ENCODE assay signal across 8 mouse cellular contexts in the genomic region with DNA sequence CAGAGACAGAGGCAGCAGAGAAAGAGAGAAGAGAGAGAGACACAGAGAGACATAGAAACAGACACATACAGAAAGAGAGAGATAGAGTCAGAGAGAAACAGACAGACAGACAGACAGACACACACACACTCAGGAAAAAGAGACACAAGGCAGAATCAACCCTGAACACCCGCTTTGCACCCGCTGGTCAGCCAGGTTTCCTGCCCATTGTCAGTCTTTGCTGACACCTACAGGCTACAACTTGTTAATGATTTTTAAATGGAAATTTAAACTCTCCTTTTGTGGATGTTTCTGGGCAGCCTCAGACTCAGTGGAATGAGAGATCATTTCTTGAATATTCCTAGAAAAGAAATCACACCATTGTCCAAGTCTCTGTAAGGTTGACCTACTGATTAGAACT. TPM values are rescaled to one million over a fixed set of nuclear protein-coding genes. Genes with fewer than 3 reads are reported as not detected.
DNase-seq lines count a peak whose midpoint lies in the region; ATAC-seq and TF ChIP-seq lines count a peak whose summit lies in the region.

No protein-coding gene starts in this region.

- H3K27ac ChIP-seq in forebrain, embryonic 10.5 days, result no peak overlapping the region
- H3K27ac ChIP-seq in forebrain, embryonic 13.5 days, result no peak overlapping the region
- no peak overlapping the region for H3K27ac ChIP-seq in midbrain, embryonic 14.5 days (replicated peaks; ENCODE audit: low read depth, low read length)
- no peak overlapping the region for H3K27ac ChIP-seq in midbrain, embryonic 16.5 days (ENCODE audit: low read length)
- H3K27ac ChIP-seq in bone marrow, adult 2 months (ENCODE audit: control insufficient read depth, insufficient read depth, low read depth, low read length, poor library complexity), result no peak overlapping the region

- H3K36me3 ChIP-seq in forebrain, embryonic 10.5 days (replicated peaks), result no peaks in the 10 kb centered on the region
- no peaks in the 10 kb centered on the region for H3K36me3 ChIP-seq in forebrain, embryonic 13.5 days (ENCODE audit: poor library complexity, severe bottlenecking)
- no peaks in the 10 kb centered on the region for H3K36me3 ChIP-seq in midbrain, embryonic 14.5 days (ENCODE audit: control insufficient read depth, insufficient read depth, low read length)
- H3K36me3 ChIP-seq in midbrain, embryonic 16.5 days (ENCODE audit: control insufficient read depth, insufficient read depth, low read length), result no peaks in the 10 kb centered on the region

- DNase-seq in forebrain, embryonic 10.5 days (ENCODE audit: extremely low spot score, low spot score), result peak; percentile 31
- DNase-seq in midbrain, embryonic 14.5 days, result peak; percentile 81
- DNase-seq in heart, postnatal 4 days, result peak; percentile 62
- DNase-seq in lung, postnatal 25 days (ENCODE audit: low spot score), result peak; percentile 69

- WGBS in forebrain, embryonic 10.5 days, result 2% methylated on average over 2 of the region's 2 CpGs
- WGBS in forebrain, embryonic 13.5 days, result 0% methylated on average over 2 of the region's 2 CpGs
- 1% methylated on average over 2 of the region's 2 CpGs for WGBS in midbrain, embryonic 14.5 days
- 0% methylated on average over 2 of the region's 2 CpGs for WGBS in midbrain, embryonic 16.5 days
- WGBS in bone marrow, adult 2 months, result 1% methylated on average over 2 of the region's 2 CpGs

- no peak overlapping the region for H3K4me2 ChIP-seq in forebrain, embryonic 13.5 days
- H3K4me2 ChIP-seq in midbrain, embryonic 14.5 days (ENCODE audit: low read length), result no peak overlapping the region
- H3K4me2 ChIP-seq in midbrain, embryonic 16.5 days (ENCODE audit: low read length), result no peak overlapping the region

- no peak for ATAC-seq in forebrain, embryonic 13.5 days
- ATAC-seq in midbrain, embryonic 14.5 days (ENCODE audit: low FRiP score, low TSS enrichment), result no peak
- no peak for ATAC-seq in midbrain, embryonic 16.5 days
- no peak for ATAC-seq in activated CD4-positive, CD25-positive, alpha-beta regulatory T cell, adult 4 months

- no peaks in the 10 kb centered on the region for H3K27me3 ChIP-seq in forebrain, embryonic 10.5 days (ENCODE audit: poor library complexity, severe bottlenecking)
- H3K27me3 ChIP-seq in forebrain, embryonic 13.5 days, result peaks cover 10% of the 10 kb centered on the region; the same call in 1 of the 2 replicates
- H3K27me3 ChIP-seq in midbrain, embryonic 14.5 days (ENCODE audit: control insufficient read depth, insufficient read depth, low read length), result no peaks in the 10 kb centered on the region
- no peaks in the 10 kb centered on the region for H3K27me3 ChIP-seq in midbrain, embryonic 16.5 days (ENCODE audit: control insufficient read depth, insufficient read depth, low read depth, low read length)

- peaks cover 4% of the 10 kb centered on the region; the same call in 1 of the 2 replicates for H3K9me3 ChIP-seq in forebrain, embryonic 10.5 days
- H3K9me3 ChIP-seq in forebrain, embryonic 13.5 days (replicated peaks), result peaks cover 7% of the 10 kb centered on the region; the same call in 1 of the 2 replicates
- 0 out of 2 replicates have a peak, but pooled peaks cover 2% of the 10 kb centered on the region for H3K9me3 ChIP-seq in midbrain, embryonic 14.5 days (ENCODE audit: control insufficient read depth, low read length)
- H3K9me3 ChIP-seq in midbrain, embryonic 16.5 days (replicated peaks; ENCODE audit: control insufficient read depth, low read length, poor library complexity, severe bottlenecking), result no peaks in the 10 kb centered on the region; the same call in 1 of the 2 replicates

- no peak overlapping the region for H3K9ac ChIP-seq in forebrain, embryonic 13.5 days
- no peak overlapping the region for H3K9ac ChIP-seq in midbrain, embryonic 14.5 days (replicated peaks; ENCODE audit: low read length)
- no peak overlapping the region for H3K9ac ChIP-seq in midbrain, embryonic 16.5 days (ENCODE audit: low read depth, low read length)

- H3K4me1 ChIP-seq in forebrain, embryonic 10.5 days, result no peaks in the 10 kb centered on the region
- H3K4me1 ChIP-seq in forebrain, embryonic 13.5 days, result no peaks in the 10 kb centered on the region
- no peaks in the 10 kb centered on the region for H3K4me1 ChIP-seq in midbrain, embryonic 14.5 days (ENCODE audit: control insufficient read depth, insufficient read depth, low read length)
- H3K4me1 ChIP-seq in midbrain, embryonic 16.5 days (ENCODE audit: control insufficient read depth, insufficient read depth, low read length), result no peaks in the 10 kb centered on the region
- peaks cover 2% of the 10 kb centered on the region; the same call in 1 of the 2 replicates for H3K4me1 ChIP-seq in bone marrow, adult 2 months (ENCODE audit: control insufficient read depth, insufficient read depth, low read length)

- TF ChIP-seq POLR2A in bone marrow, adult 2 months (IDR thresholded peaks at IDR 0.05; ENCODE audit: borderline replicate concordance, control insufficient read depth, low read depth, low read length), result no peak

- peak; percentile 74 for TF ChIP-seq CTCF in bone marrow, adult 2 months (IDR thresholded peaks at IDR 0.05; ENCODE audit: control insufficient read depth, insufficient read depth, low read length)

- H3K4me3 ChIP-seq in forebrain, embryonic 10.5 days, result no peak overlapping the region
- H3K4me3 ChIP-seq in forebrain, embryonic 13.5 days, result no peak overlapping the region
- H3K4me3 ChIP-seq in midbrain, embryonic 14.5 days (replicated peaks; ENCODE audit: low read depth, low read length), result no peak overlapping the region
- no peak overlapping the region for H3K4me3 ChIP-seq in midbrain, embryonic 16.5 days (ENCODE audit: low read depth, low read length)
- no peak overlapping the region for H3K4me3 ChIP-seq in bone marrow, adult 2 months (replicated peaks; ENCODE audit: control insufficient read depth, low read depth, low read length)

RNA-seq across cellular contexts. Expression of gene H2-DMb1, which starts 16.4 kb away (rescaled TPM):
- polyA plus RNA-seq in forebrain, embryonic 10.5 days (2016; fragmentation: Nextera tagmentation; extraction: Ambion mirVana), result 0.24 and 0.81 TPM in 2 replicates
- 0.20 TPM in 1 of 2 replicates, not detected in the other for polyA plus RNA-seq in forebrain, embryonic 13.5 days (2015; fragmentation: Nextera tagmentation; extraction: Ambion mirVana)
- polyA plus RNA-seq in midbrain, embryonic 14.5 days (2014; fragmentation: Nextera tagmentation; extraction: Ambion mirVana), result 0.38 and 0.91 TPM in 2 replicates
- polyA plus RNA-seq in midbrain, embryonic 16.5 days (2015; fragmentation: Nextera tagmentation; extraction: Ambion mirVana), result 0.69 and 0.88 TPM in 2 replicates
- 42.1 and 59.8 TPM in 2 replicates for polyA plus RNA-seq in bone marrow, adult 2 months (2011; ENCODE audit: insufficient read depth, insufficient read length, low replicate concordance, missing spikeins)
- total RNA-seq in heart, postnatal 4 days (2021), result under 1 TPM; 0.26 to 0.68 TPM
- polyA plus RNA-seq in activated CD4-positive, CD25-positive, alpha-beta regulatory T cell, adult 4 months (2017; shearing (Covaris generic)), result 1 to 10 TPM; 1.9 to 3.7 TPM

RNA-seq across cellular contexts. Expression of gene Tap1, which starts 18.1 kb away (rescaled TPM):
- polyA plus RNA-seq in forebrain, embryonic 10.5 days (2016; fragmentation: Nextera tagmentation; extraction: Ambion mirVana), result 1.4 and 1.7 TPM in 2 replicates
- 0.84 and 0.94 TPM in 2 replicates for polyA plus RNA-seq in forebrain, embryonic 13.5 days (2015; fragmentation: Nextera tagmentation; extraction: Ambion mirVana)
- 1.1 and 2.9 TPM in 2 replicates for polyA plus RNA-seq in midbrain, embryonic 14.5 days (2014; fragmentation: Nextera tagmentation; extraction: Ambion mirVana)
- 2.4 and 4.5 TPM in 2 replicates for polyA plus RNA-seq in midbrain, embryonic 16.5 days (2015; fragmentation: Nextera tagmentation; extraction: Ambion mirVana)
- polyA plus RNA-seq in bone marrow, adult 2 months (2011; ENCODE audit: insufficient read depth, insufficient read length, low replicate concordance, missing spikeins), result 34.1 and 55.9 TPM in 2 replicates
- total RNA-seq in heart, postnatal 4 days (2021), result 1 to 10 TPM; 4.8 to 5.4 TPM
- 100 to 1,000 TPM; 134 to 207 TPM for polyA plus RNA-seq in activated CD4-positive, CD25-positive, alpha-beta regulatory T cell, adult 4 months (2017; shearing (Covaris generic))

RNA-seq across cellular contexts. Expression of gene Psmb9, which starts 18.3 kb away (rescaled TPM):
- 0.79 and 1.3 TPM in 2 replicates for polyA plus RNA-seq in forebrain, embryonic 10.5 days (2016; fragmentation: Nextera tagmentation; extraction: Ambion mirVana)
- 0.43 and 0.73 TPM in 2 replicates for polyA plus RNA-seq in forebrain, embryonic 13.5 days (2015; fragmentation: Nextera tagmentation; extraction: Ambion mirVana)
- polyA plus RNA-seq in midbrain, embryonic 14.5 days (2014; fragmentation: Nextera tagmentation; extraction: Ambion mirVana), result 1.0 and 2.2 TPM in 2 replicates
- 1.1 and 1.7 TPM in 2 replicates for polyA plus RNA-seq in midbrain, embryonic 16.5 days (2015; fragmentation: Nextera tagmentation; extraction: Ambion mirVana)
- 111 and 156 TPM in 2 replicates for polyA plus RNA-seq in bone marrow, adult 2 months (2011; ENCODE audit: insufficient read depth, insufficient read length, low replicate concordance, missing spikeins)
- 1 to 10 TPM; 2.5 to 3.8 TPM for total RNA-seq in heart, postnatal 4 days (2021)
- polyA plus RNA-seq in activated CD4-positive, CD25-positive, alpha-beta regulatory T cell, adult 4 months (2017; shearing (Covaris generic)), result 100 to 1,000 TPM; 320 to 348 TPM

RNA-seq across cellular contexts. Expression of gene H2-DMb2, which starts 26.2 kb away (rescaled TPM):
- 0.16 and 0.26 TPM in 2 replicates for polyA plus RNA-seq in forebrain, embryonic 10.5 days (2016; fragmentation: Nextera tagmentation; extraction: Ambion mirVana)
- 0.20 TPM in 1 of 2 replicates, not detected in the other for polyA plus RNA-seq in forebrain, embryonic 13.5 days (2015; fragmentation: Nextera tagmentation; extraction: Ambion mirVana)
- 0.15 and 0.18 TPM in 2 replicates for polyA plus RNA-seq in midbrain, embryonic 14.5 days (2014; fragmentation: Nextera tagmentation; extraction: Ambion mirVana)
- polyA plus RNA-seq in midbrain, embryonic 16.5 days (2015; fragmentation: Nextera tagmentation; extraction: Ambion mirVana), result 0.49 and 0.53 TPM in 2 replicates
- 24.3 and 38.9 TPM in 2 replicates for polyA plus RNA-seq in bone marrow, adult 2 months (2011; ENCODE audit: insufficient read depth, insufficient read length, low replicate concordance, missing spikeins)
- total RNA-seq in heart, postnatal 4 days (2021), result under 1 TPM; 0.55 to 0.72 TPM
- 10 to 100 TPM in 1 of 2 experiments, 1 to 10 TPM in 1; 4.8 to 19.7 TPM for polyA plus RNA-seq in activated CD4-positive, CD25-positive, alpha-beta regulatory T cell, adult 4 months (2017; shearing (Covaris generic))

RNA-seq across cellular contexts. Expression of gene Psmb8, which starts 28.2 kb away (rescaled TPM):
- polyA plus RNA-seq in forebrain, embryonic 10.5 days (2016; fragmentation: Nextera tagmentation; extraction: Ambion mirVana), result 1.2 and 1.3 TPM in 2 replicates
- 0.65 and 1.6 TPM in 2 replicates for polyA plus RNA-seq in forebrain, embryonic 13.5 days (2015; fragmentation: Nextera tagmentation; extraction: Ambion mirVana)
- polyA plus RNA-seq in midbrain, embryonic 14.5 days (2014; fragmentation: Nextera tagmentation; extraction: Ambion mirVana), result 1.1 and 5.1 TPM in 2 replicates
- polyA plus RNA-seq in midbrain, embryonic 16.5 days (2015; fragmentation: Nextera tagmentation; extraction: Ambion mirVana), result 2.2 and 2.8 TPM in 2 replicates
- 35.3 and 68.8 TPM in 2 replicates for polyA plus RNA-seq in bone marrow, adult 2 months (2011; ENCODE audit: insufficient read depth, insufficient read length, low replicate concordance, missing spikeins)
- 1 to 10 TPM; 3.7 to 7.0 TPM for total RNA-seq in heart, postnatal 4 days (2021)
- polyA plus RNA-seq in activated CD4-positive, CD25-positive, alpha-beta regulatory T cell, adult 4 months (2017; shearing (Covaris generic)), result 1,000 to 10,000 TPM in 1 of 2 experiments, 100 to 1,000 TPM in 1; 892 to 1,228 TPM

Comparison
In these comparisons a context has a peak if more than half of its experiments do, and no peak if none do; other contexts are left out.
1. DNase-seq: peak in every context shown above with its lines; median percentile 81 in midbrain, embryonic 14.5 days; 69 in lung, postnatal 25 days; 62 in heart, postnatal 4 days; 31 in forebrain, embryonic 10.5 days.
2. RNA of gene Psmb9, which starts 18.3 kb away (polyA plus RNA-seq): 320 to 348 TPM in activated CD4-positive, CD25-positive, alpha-beta regulatory T cell, adult 4 months and 111 to 156 TPM in bone marrow, adult 2 months; 1.0 to 2.2 TPM in midbrain, embryonic 14.5 days, 1.1 to 1.7 TPM in midbrain, embryonic 16.5 days, 0.79 to 1.3 TPM in forebrain, embryonic 10.5 days and 0.43 to 0.73 TPM in forebrain, embryonic 13.5 days; every median in the first group is over 10 times any median in the second.